In genomic region chr1:36631391-36631790, GRCm38 (mm10) we compare ENCODE assay signal across 31 mouse cellular contexts. TPM values are rescaled to one million over a fixed set of nuclear protein-coding genes. Genes with fewer than 3 reads are reported as not detected.
DNase-seq lines count a peak whose midpoint lies in the region; ATAC-seq lines count a peak whose summit lies in the region.
"Had no signal": no experiment of that assay in that cellular context is flagged by ENCODE, and none has a peak within 500 bp of the region (broad histone marks: within the 10 kb centered on the region; RNA-seq: fewer than 3 reads in every experiment).

No protein-coding gene starts in this region.

- H3K4me3 ChIP-seq in heart, embryonic 10.5 days = no peak overlapping the region
- no peak overlapping the region for H3K4me3 ChIP-seq in neural tube, embryonic 13.5 days
- H3K4me3 ChIP-seq: embryonic facial prominence, embryonic 13.5 days; heart, embryonic 15.5 days; liver, embryonic 15.5 days; neural tube, embryonic 15.5 days had no signal

- H3K36me3 ChIP-seq in heart, embryonic 10.5 days = no peaks in the 10 kb centered on the region
- no peaks in the 10 kb centered on the region for H3K36me3 ChIP-seq in neural tube, embryonic 13.5 days
- H3K36me3 ChIP-seq: embryonic facial prominence, embryonic 13.5 days; heart, embryonic 15.5 days; liver, embryonic 15.5 days; neural tube, embryonic 15.5 days had no signal

- 41% methylated on average over 4 of the region's 4 CpGs for WGBS in heart, embryonic 10.5 days
- WGBS in neural tube, embryonic 13.5 days = 29% methylated on average over 4 of the region's 4 CpGs

- H3K4me2 ChIP-seq in neural tube, embryonic 13.5 days = no peak overlapping the region
- H3K4me2 ChIP-seq: embryonic facial prominence, embryonic 13.5 days; heart, embryonic 15.5 days; hindbrain, embryonic 14.5 days; liver, embryonic 15.5 days; lung, embryonic 14.5 days; midbrain, embryonic 11.5 days; neural tube, embryonic 15.5 days had no signal

- H3K4me1 ChIP-seq in heart, embryonic 10.5 days = peaks cover 29% of the 10 kb centered on the region
- peaks cover 10% of the 10 kb centered on the region; the same call in 1 of the 2 replicates for H3K4me1 ChIP-seq in neural tube, embryonic 13.5 days (replicated peaks)
- H3K4me1 ChIP-seq: liver, embryonic 15.5 days had no signal

- no peak for ATAC-seq in neural tube, embryonic 13.5 days (ENCODE audit: low read depth)
- ATAC-seq: forebrain, postnatal 0 days; inflammation-experienced regulatory T-cells, adult 6 months; midbrain, embryonic 16.5 days; Patski had no signal

- H3K27ac ChIP-seq in heart, embryonic 10.5 days = peak overlapping the region; percentile 59; the same call in 1 of the 2 replicates
- no peak overlapping the region for H3K27ac ChIP-seq in neural tube, embryonic 13.5 days (replicated peaks)
- H3K27ac ChIP-seq: embryonic facial prominence, embryonic 13.5 days; heart, embryonic 15.5 days; hindbrain, embryonic 14.5 days; liver, embryonic 15.5 days; neural tube, embryonic 15.5 days had no signal

- H3K27me3 ChIP-seq in heart, embryonic 10.5 days (ENCODE audit: insufficient read depth, poor library complexity, severe bottlenecking) = no peaks in the 10 kb centered on the region
- H3K27me3 ChIP-seq in neural tube, embryonic 13.5 days = no peaks in the 10 kb centered on the region
- H3K27me3 ChIP-seq: embryonic facial prominence, embryonic 13.5 days; heart, embryonic 15.5 days; neural tube, embryonic 15.5 days; Patski had no signal

- H3K9ac ChIP-seq in neural tube, embryonic 13.5 days = 0 out of 2 replicates have a peak overlapping the region, but pooled peaks have one; percentile 12
- H3K9ac ChIP-seq: embryonic facial prominence, embryonic 13.5 days; forebrain, postnatal 0 days; heart, embryonic 15.5 days; hindbrain, embryonic 14.5 days; liver, embryonic 15.5 days; lung, embryonic 14.5 days; neural tube, embryonic 15.5 days had no signal

- DNase-seq in cerebellum, postnatal 10 days = peak; percentile 43 to 45
- DNase-seq in cerebellum, adult 11 months = no peak
- no peak for DNase-seq in heart, embryonic 10.5 days (ENCODE audit: low spot score)
- no peak for DNase-seq in heart, adult 8-10 months (ENCODE audit: low spot score)
- no peak for DNase-seq in neural tube, embryonic 10.5 days (ENCODE audit: extremely low spot score, low spot score)
- DNase-seq in mesoderm, embryonic 11.5 days (ENCODE audit: low read depth, low spot score) = peak; percentile 16
- no peak for DNase-seq in thymus, postnatal 0 days (ENCODE audit: low spot score)
- DNase-seq: adrenal gland, postnatal 25 days; forebrain, postnatal 0 days; gastrocnemius, postnatal 10 days; heart, postnatal 4 days; kidney, adult 11 months; kidney, postnatal 14 days; layer of hippocampus, adult 9-11 months; liver; lung, embryonic 14.5 days; lung, postnatal 14 days; retina, postnatal 1 day; right cerebral cortex, postnatal 14 days; thymus, postnatal 25 days had no signal

- H3K9me3 ChIP-seq in heart, embryonic 10.5 days = no peaks in the 10 kb centered on the region
- H3K9me3 ChIP-seq in neural tube, embryonic 13.5 days = no peaks in the 10 kb centered on the region
- H3K9me3 ChIP-seq: embryonic facial prominence, embryonic 13.5 days; heart, embryonic 15.5 days; liver, embryonic 15.5 days; neural tube, embryonic 15.5 days had no signal

RNA-seq across cellular contexts. Expression of gene Fam178b, which starts 51.6 kb away (rescaled TPM):
- 1.8 and 4.1 TPM in 2 replicates for polyA plus RNA-seq in heart, embryonic 10.5 days (2016; fragmentation: Nextera tagmentation; extraction: Ambion mirVana)
- total RNA-seq in heart, adult 8-10 months (2022) = under 1 TPM in 2 of 4 experiments, not detected in 2; 0.44 to 0.62 TPM
- polyA plus RNA-seq in neural tube, embryonic 13.5 days (2015; fragmentation: Nextera tagmentation; extraction: Ambion mirVana) = 0.24 TPM in 1 of 2 replicates, not detected in the other
- polyA plus RNA-seq in thymus, postnatal 0 days (2015; fragmentation: Nextera tagmentation; extraction: Ambion mirVana) = 0.52 and 1.7 TPM in 2 replicates
- total RNA-seq: forebrain, postnatal 0 days had no signal
- polyA plus RNA-seq: forebrain, embryonic 11.5 days; forebrain, postnatal 0 days; hindbrain, embryonic 14.5 days; Patski had no signal

RNA-seq across cellular contexts. Expression of gene Cox5b, which starts 59.9 kb away (rescaled TPM):
- polyA plus RNA-seq in heart, embryonic 10.5 days (2016; fragmentation: Nextera tagmentation; extraction: Ambion mirVana) = 894 and 1,099 TPM in 2 replicates
- total RNA-seq in heart, adult 8-10 months (2022) = 1,000 to 10,000 TPM; 1,794 to 2,512 (median 2,152) TPM
- polyA plus RNA-seq in neural tube, embryonic 13.5 days (2015; fragmentation: Nextera tagmentation; extraction: Ambion mirVana) = 697 and 709 TPM in 2 replicates
- polyA plus RNA-seq in thymus, postnatal 0 days (2015; fragmentation: Nextera tagmentation; extraction: Ambion mirVana) = 679 and 701 TPM in 2 replicates

Comparison
In these comparisons a context has a peak if more than half of its experiments do, and no peak if none do; other contexts are left out.
1. DNase-seq: peak in cerebellum, postnatal 10 days (2 of 2) and mesoderm, embryonic 11.5 days (single experiment); none in cerebellum, adult 11 months (single experiment), heart, embryonic 10.5 days (single experiment), heart, adult 8-10 months (single experiment), neural tube, embryonic 10.5 days (single experiment) and thymus, postnatal 0 days (single experiment).